17 mouse cellular contexts compared by ENCODE assay signal in genomic region chr6:90749414-90749937, GRCm38 (mm10).
DNase-seq lines count a peak whose midpoint lies in the region; ATAC-seq lines count a peak whose summit lies in the region.
"Had no signal": no experiment of that assay in that cellular context is flagged by ENCODE, and none has a peak within 500 bp of the region (broad histone marks: within the 10 kb centered on the region; RNA-seq: fewer than 3 reads in every experiment).

No protein-coding gene starts in this region.

- peak overlapping the region; percentile 44; the same call in 1 of the 2 replicates for H3K4me2 ChIP-seq in liver, embryonic 11.5 days
- peak overlapping the region; percentile 14 for H3K4me2 ChIP-seq in liver, embryonic 16.5 days (ENCODE audit: low read depth, low read length)
- H3K4me2 ChIP-seq: forebrain, embryonic 15.5 days; hindbrain, embryonic 15.5 days; limb, embryonic 12.5 days; neural tube, embryonic 13.5 days had no signal

- H3K4me3 ChIP-seq in liver, embryonic 11.5 days (ENCODE audit: low read depth, low read length) = no peak overlapping the region
- no peak overlapping the region for H3K4me3 ChIP-seq in liver, embryonic 16.5 days (ENCODE audit: low read depth, low read length)
- H3K4me3 ChIP-seq: forebrain, embryonic 15.5 days; hindbrain, embryonic 15.5 days; limb, embryonic 12.5 days; neural tube, embryonic 13.5 days had no signal

- H3K9ac ChIP-seq in liver, embryonic 11.5 days (ENCODE audit: low read depth, low read length) = peak overlapping the region; percentile 22; the same call in 1 of the 2 replicates
- H3K9ac ChIP-seq in liver, embryonic 16.5 days (ENCODE audit: low read depth, low read length) = no peak overlapping the region
- H3K9ac ChIP-seq: forebrain, embryonic 15.5 days; hindbrain, embryonic 15.5 days; limb, embryonic 12.5 days; neural tube, embryonic 13.5 days had no signal

- ATAC-seq in liver, embryonic 11.5 days (replicated peaks; ENCODE audit: low FRiP score) = peak; percentile 1; the same call in 1 of the 2 replicates
- no peak for ATAC-seq in liver, embryonic 16.5 days (ENCODE audit: low read depth)
- ATAC-seq: forebrain, embryonic 15.5 days had no signal

- no peaks in the 10 kb centered on the region for H3K9me3 ChIP-seq in liver, embryonic 11.5 days (ENCODE audit: control insufficient read depth, low read length)
- H3K9me3 ChIP-seq in liver, embryonic 16.5 days (replicated peaks; ENCODE audit: control insufficient read depth, low read length) = no peaks in the 10 kb centered on the region
- H3K9me3 ChIP-seq: forebrain, embryonic 15.5 days; hindbrain, embryonic 15.5 days; limb, embryonic 12.5 days; neural tube, embryonic 13.5 days had no signal

- DNase-seq in gastrocnemius, adult 18-20 months (ENCODE audit: low spot score) = peak; percentile 55
- no peak for DNase-seq in gastrocnemius, adult 8-10 months (ENCODE audit: low spot score in 2 of 2)
- DNase-seq in liver, embryonic 11.5 days (ENCODE audit: low spot score) = no peak
- DNase-seq in liver = no peak
- peak; percentile 86 for DNase-seq in fibroblast of lung, adult 2 months (ENCODE audit: low read depth)
- DNase-seq in thymus, postnatal 4 days = no peak
- no peak for DNase-seq in ovary, postnatal 10 days (ENCODE audit: low spot score)
- DNase-seq: adrenal gland, postnatal 25 days; cerebellum, adult 9-11 months; gastrocnemius, postnatal 14 days; lung, postnatal 10 days; thymus, postnatal 25 days had no signal

- H3K36me3 ChIP-seq in liver, embryonic 11.5 days (ENCODE audit: control insufficient read depth, insufficient read depth, low read length) = no peaks in the 10 kb centered on the region
- no peaks in the 10 kb centered on the region for H3K36me3 ChIP-seq in liver, embryonic 16.5 days (ENCODE audit: control insufficient read depth, insufficient read depth)
- H3K36me3 ChIP-seq: forebrain, embryonic 15.5 days; hindbrain, embryonic 15.5 days; limb, embryonic 12.5 days had no signal

- H3K27me3 ChIP-seq in liver, embryonic 11.5 days (replicated peaks; ENCODE audit: control insufficient read depth, insufficient read depth, low read length) = no peaks in the 10 kb centered on the region
- no peaks in the 10 kb centered on the region for H3K27me3 ChIP-seq in liver, embryonic 16.5 days (ENCODE audit: control insufficient read depth, insufficient read depth, low read depth, low read length)
- H3K27me3 ChIP-seq: forebrain, embryonic 15.5 days; hindbrain, embryonic 15.5 days; limb, embryonic 12.5 days; neural tube, embryonic 13.5 days had no signal

- WGBS in liver, embryonic 11.5 days = 80% methylated on average over 4 of the region's 4 CpGs
- 69% methylated on average over 4 of the region's 4 CpGs for WGBS in liver, embryonic 16.5 days (ENCODE audit: insufficient replicate concordance)

- H3K4me1 ChIP-seq in liver, embryonic 11.5 days (replicated peaks; ENCODE audit: control insufficient read depth, insufficient read depth, low read length) = peaks cover 44% of the 10 kb centered on the region
- H3K4me1 ChIP-seq in liver, embryonic 16.5 days (ENCODE audit: control insufficient read depth, low read depth, low read length) = peaks cover 52% of the 10 kb centered on the region
- H3K4me1 ChIP-seq: limb, embryonic 12.5 days had no signal

- H3K27ac ChIP-seq in liver, embryonic 11.5 days (ENCODE audit: low read depth, low read length) = peak overlapping the region; percentile 32; the same call in 1 of the 2 replicates
- H3K27ac ChIP-seq in liver, embryonic 16.5 days (ENCODE audit: low read length) = peak overlapping the region; percentile 3
- H3K27ac ChIP-seq: forebrain, embryonic 15.5 days; hindbrain, embryonic 15.5 days; limb, embryonic 12.5 days; neural tube, embryonic 13.5 days had no signal

Comparison
In these comparisons a context has a peak if more than half of its experiments do, and no peak if none do; other contexts are left out.
1. DNase-seq: peak in gastrocnemius, adult 18-20 months (single experiment) and fibroblast of lung, adult 2 months (single experiment); none in gastrocnemius, adult 8-10 months (0 of 2), liver, embryonic 11.5 days (single experiment), liver (single experiment), thymus, postnatal 4 days (single experiment) and ovary, postnatal 10 days (single experiment).